Mouse (Mus musculus): ENCODE data around the gene Rfc5. TPM values are rescaled to one million over a fixed set of nuclear protein-coding genes. Genes with fewer than 3 reads are reported as not detected.
"Not testable (repeated sequence)": the region's sequence is repeated elsewhere in the genome, so short reads cannot be mapped to it uniquely, and the experiment has no call there.

Gene Rfc5
- polyA plus RNA-seq, 1 experiment from 2014 or later: 123 TPM

- not testable (repeated sequence) for H3K9me3 ChIP-seq (ENCODE audit: control insufficient read depth, low read length); H3K27ac ChIP-seq (ENCODE audit: low read depth, low read length); H3K4me1 ChIP-seq (replicated peaks; ENCODE audit: control insufficient read depth, insufficient read depth, low read length); DNase-seq (ENCODE audit: low spot score); H3K9ac ChIP-seq (ENCODE audit: low read length); H3K27me3 ChIP-seq (ENCODE audit: control insufficient read depth, insufficient read depth, low read length); ATAC-seq (replicated peaks; ENCODE audit: low FRiP score); H3K36me3 ChIP-seq (ENCODE audit: control insufficient read depth, insufficient read depth, low read length); H3K4me3 ChIP-seq (ENCODE audit: low read depth, low read length); H3K4me2 ChIP-seq (ENCODE audit: low read depth, low read length, severe bottlenecking)
- 89% methylated on average over 2 of the region's 2 CpGs for WGBS
These were observed 15.8 kb upstream of the Rfc5 start for GRCm38 (mm10) chr5:117404671-117405070.

GRCm38 (mm10) chr5:117403609-117404008 is 14.8 kb upstream of the Rfc5 start:
- no peak overlapping the region for H3K27ac ChIP-seq (ENCODE audit: low read depth, low read length)
- no peak overlapping the region for H3K4me3 ChIP-seq (ENCODE audit: low read depth, low read length)
- H3K36me3 ChIP-seq (ENCODE audit: control insufficient read depth, insufficient read depth, low read length): no peaks in the 10 kb centered on the region
- H3K9ac ChIP-seq (ENCODE audit: low read length): no peak overlapping the region
- no peak for ATAC-seq (replicated peaks; ENCODE audit: low FRiP score)
- no peaks in the 10 kb centered on the region for H3K4me1 ChIP-seq (replicated peaks; ENCODE audit: control insufficient read depth, insufficient read depth, low read length)
- 89% methylated on average over 8 of the region's 8 CpGs for WGBS
- H3K27me3 ChIP-seq (ENCODE audit: control insufficient read depth, insufficient read depth, low read length): no peaks in the 10 kb centered on the region
- no peaks in the 10 kb centered on the region for H3K9me3 ChIP-seq (ENCODE audit: control insufficient read depth, low read length)
- no peak overlapping the region for H3K4me2 ChIP-seq (ENCODE audit: low read depth, low read length, severe bottlenecking)
- DNase-seq (ENCODE audit: low spot score): no peak

GRCm38 (mm10) chr5:117399281-117399680 is 10.4 kb upstream of the Rfc5 start:
- 86% methylated on average over 9 of the region's 9 CpGs for WGBS
- H3K9ac ChIP-seq (ENCODE audit: low read length): no peak overlapping the region
- no peaks in the 10 kb centered on the region for H3K27me3 ChIP-seq (ENCODE audit: control insufficient read depth, insufficient read depth, low read length)
- H3K9me3 ChIP-seq (ENCODE audit: control insufficient read depth, low read length): no peaks in the 10 kb centered on the region
- no peak overlapping the region for H3K27ac ChIP-seq (ENCODE audit: low read depth, low read length)
- no peaks in the 10 kb centered on the region for H3K36me3 ChIP-seq (ENCODE audit: control insufficient read depth, insufficient read depth, low read length)
- H3K4me1 ChIP-seq (replicated peaks; ENCODE audit: control insufficient read depth, insufficient read depth, low read length): no peaks in the 10 kb centered on the region; the same call in 1 of the 2 replicates
- H3K4me3 ChIP-seq (ENCODE audit: low read depth, low read length): no peak overlapping the region
- no peak overlapping the region for H3K4me2 ChIP-seq (ENCODE audit: low read depth, low read length, severe bottlenecking)
- DNase-seq (ENCODE audit: low spot score) (no peak), ATAC-seq (replicated peaks; ENCODE audit: low FRiP score) (no peak)

GRCm38 (mm10) chr5:117398007-117398550 is 9.2 kb upstream of the Rfc5 start:
- Histone ChIP-seq H3K9ac (ENCODE audit: low read length) (no peak overlapping the region), H3K4me3 (ENCODE audit: low read depth, low read length) (no peak overlapping the region), H3K4me2 (ENCODE audit: low read depth, low read length, severe bottlenecking) (no peak overlapping the region), H3K4me1 (replicated peaks; ENCODE audit: control insufficient read depth, insufficient read depth, low read length) (no peaks in the 10 kb centered on the region; the same call in 1 of the 2 replicates), H3K27me3 (ENCODE audit: control insufficient read depth, insufficient read depth, low read length) (no peaks in the 10 kb centered on the region), H3K36me3 (ENCODE audit: control insufficient read depth, insufficient read depth, low read length) (no peaks in the 10 kb centered on the region), H3K9me3 (ENCODE audit: control insufficient read depth, low read length) (no peaks in the 10 kb centered on the region), H3K27ac (ENCODE audit: low read depth, low read length) (no peak overlapping the region)
- 20% methylated on average over 4 of the region's 5 CpGs for WGBS
- DNase-seq (ENCODE audit: low spot score): no peak
- no peak for ATAC-seq (replicated peaks; ENCODE audit: low FRiP score)

- Histone ChIP-seq H3K9me3 (ENCODE audit: control insufficient read depth, low read length) (no peaks in the 10 kb centered on the region; the same call in 1 of the 2 replicates), H3K4me3 (ENCODE audit: low read depth, low read length) (no peak overlapping the region), H3K27me3 (ENCODE audit: control insufficient read depth, insufficient read depth, low read length) (no peaks in the 10 kb centered on the region), H3K4me1 (replicated peaks; ENCODE audit: control insufficient read depth, insufficient read depth, low read length) (no peaks in the 10 kb centered on the region; the same call in 1 of the 2 replicates), H3K27ac (ENCODE audit: low read depth, low read length) (no peak overlapping the region), H3K36me3 (ENCODE audit: control insufficient read depth, insufficient read depth, low read length) (no peaks in the 10 kb centered on the region), H3K4me2 (ENCODE audit: low read depth, low read length, severe bottlenecking) (no peak overlapping the region), H3K9ac (ENCODE audit: low read length) (no peak overlapping the region)
- DNase-seq (ENCODE audit: low spot score) (no peak), ATAC-seq (replicated peaks; ENCODE audit: low FRiP score) (no peak)
- WGBS: 80% methylated on average over 6 of the region's 6 CpGs
These were observed 8.5 kb upstream of the Rfc5 start for GRCm38 (mm10) chr5:117397371-117397770.

- WGBS: 74% methylated on average over 6 of the region's 6 CpGs
These were observed 7.8 kb upstream of the Rfc5 start for GRCm38 (mm10) chr5:117396596-117397014.

GRCm38 (mm10) chr5:117395834-117396233 is 7.0 kb upstream of the Rfc5 start:
- Histone ChIP-seq H3K9me3 (ENCODE audit: control insufficient read depth, low read length) (peaks cover 2% of the 10 kb centered on the region; the same call in 1 of the 2 replicates), H3K27me3 (ENCODE audit: control insufficient read depth, insufficient read depth, low read length) (no peaks in the 10 kb centered on the region), H3K4me2 (ENCODE audit: low read depth, low read length, severe bottlenecking) (no peak overlapping the region), H3K27ac (ENCODE audit: low read depth, low read length) (no peak overlapping the region), H3K36me3 (ENCODE audit: control insufficient read depth, insufficient read depth, low read length) (no peaks in the 10 kb centered on the region), H3K4me1 (replicated peaks; ENCODE audit: control insufficient read depth, insufficient read depth, low read length) (no peaks in the 10 kb centered on the region; the same call in 1 of the 2 replicates), H3K9ac (ENCODE audit: low read length) (no peak overlapping the region), H3K4me3 (ENCODE audit: low read depth, low read length) (no peak overlapping the region)
- ATAC-seq (replicated peaks; ENCODE audit: low FRiP score) (no peak), DNase-seq (ENCODE audit: low spot score) (no peak)
- 83% methylated on average over 5 of the region's 5 CpGs for WGBS

More at GRCm38 (mm10) chr5:117396596-117397014, 7.8 kb upstream of the Rfc5 start:
- Histone ChIP-seq H3K36me3 (ENCODE audit: control insufficient read depth, insufficient read depth, low read length) (no peaks in the 10 kb centered on the region), H3K9ac (ENCODE audit: low read length) (no peak overlapping the region), H3K27me3 (ENCODE audit: control insufficient read depth, insufficient read depth, low read length) (no peaks in the 10 kb centered on the region), H3K4me1 (replicated peaks; ENCODE audit: control insufficient read depth, insufficient read depth, low read length) (no peaks in the 10 kb centered on the region; the same call in 1 of the 2 replicates), H3K27ac (ENCODE audit: low read depth, low read length) (no peak overlapping the region), H3K4me2 (ENCODE audit: low read depth, low read length, severe bottlenecking) (no peak overlapping the region), H3K4me3 (ENCODE audit: low read depth, low read length) (no peak overlapping the region), H3K9me3 (ENCODE audit: control insufficient read depth, low read length) (peaks cover 2% of the 10 kb centered on the region; the same call in 1 of the 2 replicates)
- no peak for DNase-seq (ENCODE audit: low spot score)
- no peak for ATAC-seq (replicated peaks; ENCODE audit: low FRiP score)

GRCm38 (mm10) chr5:117390895-117391294 is 2.0 kb upstream of the Rfc5 start:
- Histone ChIP-seq H3K4me2 (ENCODE audit: low read depth, low read length, severe bottlenecking) (no peak overlapping the region), H3K9ac (ENCODE audit: low read length) (no peak overlapping the region), H3K27ac (ENCODE audit: low read depth, low read length) (no peak overlapping the region), H3K4me3 (ENCODE audit: low read depth, low read length) (no peak overlapping the region), H3K4me1 (replicated peaks; ENCODE audit: control insufficient read depth, insufficient read depth, low read length) (peaks cover 4% of the 10 kb centered on the region; the same call in 1 of the 2 replicates), H3K36me3 (ENCODE audit: control insufficient read depth, insufficient read depth, low read length) (no peaks in the 10 kb centered on the region), H3K9me3 (ENCODE audit: control insufficient read depth, low read length) (peaks cover 2% of the 10 kb centered on the region; the same call in 1 of the 2 replicates), H3K27me3 (ENCODE audit: control insufficient read depth, insufficient read depth, low read length) (no peaks in the 10 kb centered on the region)
- ATAC-seq (replicated peaks; ENCODE audit: low FRiP score) (no peak), DNase-seq (ENCODE audit: low spot score) (no peak)
- 93% methylated on average over 1 of the region's 1 CpGs for WGBS

GRCm38 (mm10) chr5:117388296-117388751 is 523 bp downstream of the Rfc5 start:
- peaks cover 2% of the 10 kb centered on the region; the same call in 1 of the 2 replicates for H3K9me3 ChIP-seq (ENCODE audit: control insufficient read depth, low read length)
- peak; percentile 82 for DNase-seq (ENCODE audit: low spot score)
- peak overlapping the region; percentile 58 for H3K27ac ChIP-seq (ENCODE audit: low read depth, low read length)
- no peaks in the 10 kb centered on the region for H3K27me3 ChIP-seq (ENCODE audit: control insufficient read depth, insufficient read depth, low read length)
- ATAC-seq (replicated peaks; ENCODE audit: low FRiP score): peak; percentile 38
- H3K9ac ChIP-seq (ENCODE audit: low read length): peak overlapping the region; percentile 93
- 13% methylated on average over 16 of the region's 16 CpGs for WGBS
- H3K4me1 ChIP-seq (replicated peaks; ENCODE audit: control insufficient read depth, insufficient read depth, low read length): peaks cover 4% of the 10 kb centered on the region; the same call in 1 of the 2 replicates
- peak overlapping the region; percentile 71 for H3K4me2 ChIP-seq (ENCODE audit: low read depth, low read length, severe bottlenecking)
- peak overlapping the region; percentile 75 for H3K4me3 ChIP-seq (ENCODE audit: low read depth, low read length)
- H3K36me3 ChIP-seq (ENCODE audit: control insufficient read depth, insufficient read depth, low read length): peaks cover 6% of the 10 kb centered on the region; the same call in 1 of the 2 replicates

Measured in forebrain, embryonic 11.5 days (tissue).